Mouse (Mus musculus) ES-Bruce4 (cell line): ENCODE results near the gene Chchd6.

ENCODE experiments used
- CTCF ChIP-seq: IDR thresholded peaks from one replicate; pipeline ENCODE4 v1.8.1; 2011; ENCODE audit warnings: low read depth, low read length
- EP300 ChIP-seq: IDR thresholded peaks from 2 replicates; pipeline ENCODE4 v1.6.1; 2011; ENCODE audit warnings: low read depth, low read length; ENCODE audit not compliant: insufficient read depth
- POLR2A ChIP-seq: IDR thresholded peaks from one replicate; pipeline ENCODE4 v1.8.1; 2011; ENCODE audit warnings: low read length; ENCODE audit not compliant: insufficient read depth

DNA sequence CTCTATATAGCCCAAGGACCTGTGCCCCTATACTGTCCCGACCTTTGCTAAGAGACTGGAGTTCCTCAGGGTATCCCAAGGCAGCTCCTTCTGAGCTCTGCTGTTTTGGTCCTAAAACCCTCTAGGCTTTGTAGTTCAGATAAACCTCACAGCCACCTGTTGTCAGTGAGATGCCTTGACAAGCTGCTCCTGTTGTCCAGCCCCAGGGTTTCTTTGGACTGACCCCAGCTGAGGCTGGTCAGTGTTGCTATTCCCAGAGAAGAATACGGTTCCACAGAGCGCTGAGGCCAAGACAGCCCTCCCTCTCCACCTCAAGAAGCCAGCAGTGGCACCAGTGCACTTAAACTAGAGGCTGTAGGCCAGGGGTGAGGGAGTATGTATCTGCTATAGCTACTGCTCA is 214.3 kb downstream of the Chchd6 start:
- TF ChIP-seq CTCF = no peak
- no peak for TF ChIP-seq POLR2A
- TF ChIP-seq EP300 = no peak
